Mouse (Mus musculus) urinary bladder, postnatal 25 days (tissue): ENCODE measurements around the gene Phtf1.

ENCODE experiments used
- DNase-seq: peaks from one replicate; pipeline ENCODE4 v3.0.0; 2022; ENCODE audit warnings: low spot score

Gene Phtf1

GRCm38 (mm10) chr3:103967861-103968691 lies at the start of gene Phtf1:
Gene Phtf1 (plus strand): TSS chr3:103968110.
- DNase-seq, result peak; percentile 78

DNA sequence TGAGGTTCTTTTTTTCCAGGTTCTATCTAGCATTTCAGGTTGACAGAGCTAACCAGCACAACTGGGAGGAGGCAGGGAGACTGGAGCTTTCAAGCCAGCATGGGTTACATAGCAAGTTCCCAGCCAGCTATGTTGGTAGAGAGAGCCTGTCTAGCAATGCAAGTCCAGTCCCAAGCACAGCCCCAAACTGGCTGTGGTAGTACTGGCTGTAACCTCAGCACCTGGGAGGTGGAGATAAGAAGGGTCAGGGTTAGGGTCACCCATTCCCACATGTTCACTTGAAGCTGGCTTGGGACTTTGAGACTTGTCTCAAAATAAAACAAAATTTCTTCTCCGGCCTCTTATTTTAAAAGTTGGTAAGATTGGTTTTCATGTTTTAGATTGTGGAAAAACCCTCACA lies 47.8 kb upstream of the Phtf1 start:
- no peak for DNase-seq

GRCm38 (mm10) chr3:103925302-103925701 lies 42.6 kb upstream of the Phtf1 start:
- DNase-seq, result no peak

GRCm38 (mm10) chr3:103927511-103927910 lies 40.4 kb upstream of the Phtf1 start:
- no peak for DNase-seq

GRCm38 (mm10) chr3:103944794-103945562 lies 22.9 kb upstream of the Phtf1 start:
- DNase-seq, result no peak

DNA sequence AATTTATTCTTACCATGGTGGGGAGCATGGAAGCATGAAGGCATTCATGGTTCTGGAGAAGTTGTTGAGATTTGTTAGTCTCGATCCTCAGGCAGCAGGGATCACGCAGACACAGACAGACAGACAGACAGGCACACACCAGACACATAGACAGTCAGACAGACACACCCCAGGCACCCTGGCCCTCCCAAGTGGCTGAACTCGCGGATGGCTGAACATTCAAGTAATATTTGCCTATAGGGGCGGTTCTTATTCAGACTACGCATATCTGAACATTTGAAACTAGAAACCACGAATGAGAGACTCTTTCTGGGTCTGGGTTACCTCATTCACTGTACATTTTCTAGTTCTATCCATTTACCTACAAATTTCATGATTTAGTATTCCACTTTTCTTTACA lies 19.2 kb upstream of the Phtf1 start:
- DNase-seq, result no peak

DNA sequence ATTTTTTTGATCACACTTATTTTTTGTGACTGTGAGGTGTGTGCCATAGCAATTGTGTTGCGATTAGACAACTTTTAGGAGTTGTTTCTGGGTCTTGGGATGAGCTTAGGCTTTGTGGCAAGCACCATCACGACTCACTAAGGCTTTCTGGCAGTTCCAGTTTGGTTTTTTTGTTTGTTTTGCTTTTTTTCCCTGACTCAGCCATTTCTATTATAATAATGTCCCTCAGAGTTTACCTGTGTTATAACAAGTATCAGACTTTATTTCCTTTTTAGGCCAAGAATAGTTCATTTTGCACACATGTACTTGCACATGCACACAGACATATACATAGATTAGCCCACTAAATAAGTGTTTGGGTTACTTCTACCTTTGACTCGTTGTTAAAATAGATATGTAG lies 7.3 kb upstream of the Phtf1 start:
- no peak for DNase-seq

DNA sequence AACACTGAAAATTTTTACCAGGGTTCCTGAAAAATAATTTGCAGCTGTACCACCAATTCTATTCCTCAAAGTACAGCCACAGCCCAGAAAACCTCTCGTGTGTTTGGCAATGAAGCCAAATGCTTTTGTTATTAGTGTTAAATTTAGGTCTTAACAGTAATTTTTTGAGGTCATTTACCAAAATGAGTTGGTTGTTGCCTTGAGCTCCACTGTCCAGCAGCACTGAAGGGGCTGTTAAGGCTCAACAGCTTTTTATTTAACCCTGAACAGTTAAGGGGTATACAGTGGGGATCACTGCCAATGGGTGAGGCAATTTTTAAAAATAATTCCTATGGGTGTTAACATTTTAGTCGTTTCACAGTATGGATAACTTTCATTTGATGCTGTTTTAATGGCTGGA lies 679 bp upstream of the Phtf1 start:
- DNase-seq, result no peak

GRCm38 (mm10) chr3:103968701-103969100 lies 791 bp downstream of the Phtf1 start:
- DNase-seq, result no peak

- DNase-seq, result no peak
These were observed 3.2 kb downstream of the Phtf1 start for GRCm38 (mm10) chr3:103971157-103971556.

- no peak for DNase-seq
These were observed 16.6 kb downstream of the Phtf1 start for GRCm38 (mm10) chr3:103984556-103984955.

- no peak for DNase-seq
These were observed 17.3 kb downstream of the Phtf1 start for GRCm38 (mm10) chr3:103985194-103985593.

- no peak for DNase-seq
These were observed 20.0 kb downstream of the Phtf1 start for GRCm38 (mm10) chr3:103987831-103988432.

- no peak for DNase-seq
These were observed 21.4 kb downstream of the Phtf1 start for GRCm38 (mm10) chr3:103989352-103989751.

DNA sequence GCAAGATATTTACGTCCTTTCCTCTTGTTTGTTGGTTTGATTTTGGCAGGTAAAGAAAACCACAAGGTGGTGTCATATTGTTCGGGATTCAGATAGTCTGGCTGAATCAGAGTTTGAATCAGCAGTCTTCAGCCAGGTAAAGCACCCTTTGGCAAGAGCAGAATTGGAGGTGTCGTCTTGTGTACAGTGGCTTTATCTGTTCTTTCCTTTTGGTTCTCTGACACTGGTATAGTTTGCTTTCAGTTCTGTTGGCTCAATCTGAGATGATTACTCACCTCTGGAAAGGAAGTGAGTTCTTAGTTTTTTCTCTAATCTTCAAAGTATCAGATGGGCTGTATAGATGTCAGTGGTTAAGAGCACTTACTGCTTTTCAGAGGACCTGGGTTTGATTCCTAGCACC lies 23.4 kb downstream of the Phtf1 start:
- no peak for DNase-seq

DNA sequence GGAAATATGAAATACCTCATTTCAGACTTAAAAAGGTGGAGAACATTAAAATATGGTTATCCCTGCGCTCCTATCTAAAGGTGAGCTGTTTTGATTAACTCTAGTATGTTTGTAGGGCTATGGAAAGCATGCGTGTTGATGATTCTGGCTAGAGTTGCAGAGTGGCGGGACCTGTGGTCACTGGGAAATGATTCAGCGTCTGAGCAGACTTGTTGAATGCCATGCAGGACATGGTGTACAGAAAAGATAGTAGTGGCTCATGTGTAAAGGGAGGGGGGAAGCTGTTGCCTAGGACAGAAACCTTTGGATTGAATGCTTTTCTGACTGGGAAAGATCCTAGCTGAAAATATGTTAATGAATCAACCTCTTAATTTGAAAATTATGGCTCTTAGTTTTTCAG lies 30.8 kb downstream of the Phtf1 start:
- no peak for DNase-seq

DNA sequence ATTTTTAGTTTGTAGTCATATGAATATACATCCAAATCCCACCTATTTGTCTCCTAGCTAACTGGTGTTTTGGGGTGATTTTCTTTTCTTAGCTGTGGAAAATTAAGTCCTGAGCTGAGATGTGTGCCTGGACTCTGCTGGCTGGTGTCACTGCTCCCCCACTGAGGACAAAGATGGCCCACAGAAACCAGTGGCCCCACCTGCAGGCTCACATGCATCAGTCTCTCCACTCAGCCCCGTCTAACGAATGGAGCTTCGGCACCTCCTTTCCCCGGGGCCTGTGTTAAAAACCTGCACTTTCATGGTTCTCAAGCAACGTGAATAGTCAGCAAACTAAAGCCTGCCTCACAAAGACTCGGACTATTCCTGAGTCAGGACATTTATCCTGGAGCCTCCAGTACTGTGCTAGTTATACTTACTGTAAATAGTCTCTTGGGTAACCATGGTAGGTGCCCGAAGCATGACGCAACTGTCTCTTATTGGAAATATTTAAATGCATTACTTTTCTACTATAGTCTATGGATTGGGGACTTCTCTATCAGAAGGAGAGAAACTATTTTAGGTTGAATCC lies 39.1 kb downstream of the Phtf1 start:
- no peak for DNase-seq

GRCm38 (mm10) chr3:104007479-104007878 lies 39.6 kb downstream of the Phtf1 start:
- DNase-seq, result no peak

GRCm38 (mm10) chr3:104009924-104010662 lies 42.2 kb downstream of the Phtf1 start:
- DNase-seq, result no peak

- DNase-seq, result no peak
These were observed 44.1 kb downstream of the Phtf1 start for GRCm38 (mm10) chr3:104011972-104012371.

- no peak for DNase-seq
These were observed 50.0 kb downstream of the Phtf1 start for GRCm38 (mm10) chr3:104017931-104018330.

GRCm38 (mm10) chr3:104019453-104019852 lies 51.5 kb downstream of the Phtf1 start:
- DNase-seq, result no peak
